Mouse (Mus musculus) gonadal fat pad, adult 2 months (tissue): ENCODE results near the gene Bms1. TPM values are rescaled to one million over a fixed set of nuclear protein-coding genes. Genes with fewer than 3 reads are reported as not detected.

ENCODE experiments used
- DNase-seq: peaks from one replicate; pipeline ENCODE4 v3.0.0-alpha.2; 2012; ENCODE audit warnings: low read depth
- polyA plus RNA-seq: library from polyadenylated mRNA; depleted of rRNA; stranded (reverse); fragments of >200 nt; gene quantifications from 2 replicates; pipeline ENCODE4 v1.2.3, GENCODE M21; 2012; rRNA removed

Gene Bms1
- polyA plus RNA-seq, 1 experiment = 4.3 TPM

DNA sequence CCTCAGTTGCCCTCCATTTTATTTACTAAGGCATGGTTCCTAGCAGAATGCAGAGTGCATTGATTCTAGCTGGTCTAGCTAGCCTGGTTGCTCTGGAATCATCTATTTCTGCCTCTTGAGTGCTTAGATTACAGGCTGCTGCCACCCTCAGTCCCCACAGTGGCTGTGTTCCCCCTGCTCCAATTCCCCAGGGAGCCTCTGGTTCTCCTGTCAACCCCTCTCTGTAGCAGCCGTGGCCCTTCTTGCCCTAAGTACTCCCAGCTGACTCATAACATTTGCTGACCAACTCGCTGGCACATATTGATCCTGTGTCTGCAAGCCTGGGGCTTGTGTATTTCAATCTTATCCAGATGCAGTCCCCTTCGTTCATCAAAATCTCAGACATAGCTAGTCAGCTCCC is 53.1 kb downstream of the Bms1 start:
- DNase-seq = no peak

DNA sequence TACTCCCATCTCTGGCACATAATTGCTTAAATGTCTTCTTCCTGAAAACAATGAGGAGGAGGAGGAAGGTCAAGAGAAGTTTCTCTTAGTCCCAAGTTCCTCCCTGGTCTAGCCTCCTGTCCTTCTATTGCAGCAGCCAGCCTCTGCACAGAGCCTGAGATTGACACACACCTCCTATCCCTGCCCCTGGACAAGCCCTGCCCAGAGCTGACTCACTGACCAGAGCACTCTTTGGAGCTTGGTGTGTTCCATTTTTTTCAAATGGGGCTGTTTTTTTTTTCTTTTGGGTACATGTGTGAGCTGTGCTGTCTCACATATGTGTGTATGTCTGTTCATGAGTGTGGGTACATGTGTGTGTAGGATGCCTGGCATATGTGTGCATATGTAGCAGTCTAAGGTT is 53.5 kb downstream of the Bms1 start:
- DNase-seq = no peak

DNA sequence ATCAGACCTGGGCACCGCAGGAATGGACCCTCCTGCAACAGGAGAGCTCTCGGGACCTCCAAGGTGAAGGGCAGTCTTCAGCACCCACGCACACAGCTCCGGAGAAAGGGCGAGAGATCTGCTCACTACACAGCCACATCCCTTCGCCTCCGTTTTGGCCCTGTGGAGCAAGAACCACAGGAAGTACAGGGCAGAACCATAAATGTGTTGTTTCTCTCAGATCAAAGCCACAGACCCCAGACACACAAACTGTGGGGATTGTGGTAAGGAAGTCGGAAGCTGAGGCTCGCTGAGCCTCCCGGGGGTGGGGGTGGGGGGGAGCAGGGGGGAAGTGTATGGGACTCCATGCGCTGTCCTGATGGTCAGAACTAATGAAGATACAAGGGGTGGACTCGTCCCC is 68.9 kb downstream of the Bms1 start:
- no peak for DNase-seq

DNA sequence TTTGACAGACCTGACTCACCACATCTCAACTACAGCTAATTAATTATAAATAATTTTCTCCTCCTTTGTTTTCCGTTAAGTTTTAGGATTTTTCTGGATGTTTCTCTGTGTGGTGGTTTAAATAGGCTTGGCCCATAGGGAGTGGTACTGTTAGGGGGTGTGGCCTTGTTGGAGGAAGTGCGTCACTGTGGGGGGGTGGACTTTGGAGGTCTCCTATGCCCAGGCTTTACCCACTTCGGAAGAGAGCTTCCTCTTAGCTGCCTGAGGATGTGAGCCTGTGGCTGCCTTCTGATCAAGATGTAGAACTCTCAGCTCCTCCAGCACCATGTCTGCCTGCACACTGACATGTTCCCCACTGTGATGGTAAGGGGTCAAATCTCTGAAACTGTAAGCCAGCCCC is 71.1 kb downstream of the Bms1 start:
- DNase-seq = no peak

DNA sequence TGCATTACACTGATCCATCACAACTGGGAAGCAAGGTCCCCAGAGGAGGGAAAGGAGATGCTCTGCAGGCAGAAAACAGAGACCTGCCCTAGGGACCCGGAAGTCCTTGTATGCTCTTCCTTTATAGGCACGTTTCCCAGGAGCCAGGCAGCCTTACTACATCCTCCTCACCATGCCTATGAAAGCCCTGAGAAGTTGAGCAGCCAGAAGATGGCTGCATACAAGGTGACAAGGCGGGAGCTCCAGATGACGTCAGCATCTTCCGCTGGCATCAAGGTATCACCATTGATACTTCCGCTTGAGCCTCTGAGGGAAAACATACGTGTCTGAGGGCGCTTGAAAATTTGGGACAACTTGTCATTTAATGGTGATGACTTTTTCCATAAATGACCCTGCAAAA is 72.0 kb downstream of the Bms1 start:
- DNase-seq = no peak

DNA sequence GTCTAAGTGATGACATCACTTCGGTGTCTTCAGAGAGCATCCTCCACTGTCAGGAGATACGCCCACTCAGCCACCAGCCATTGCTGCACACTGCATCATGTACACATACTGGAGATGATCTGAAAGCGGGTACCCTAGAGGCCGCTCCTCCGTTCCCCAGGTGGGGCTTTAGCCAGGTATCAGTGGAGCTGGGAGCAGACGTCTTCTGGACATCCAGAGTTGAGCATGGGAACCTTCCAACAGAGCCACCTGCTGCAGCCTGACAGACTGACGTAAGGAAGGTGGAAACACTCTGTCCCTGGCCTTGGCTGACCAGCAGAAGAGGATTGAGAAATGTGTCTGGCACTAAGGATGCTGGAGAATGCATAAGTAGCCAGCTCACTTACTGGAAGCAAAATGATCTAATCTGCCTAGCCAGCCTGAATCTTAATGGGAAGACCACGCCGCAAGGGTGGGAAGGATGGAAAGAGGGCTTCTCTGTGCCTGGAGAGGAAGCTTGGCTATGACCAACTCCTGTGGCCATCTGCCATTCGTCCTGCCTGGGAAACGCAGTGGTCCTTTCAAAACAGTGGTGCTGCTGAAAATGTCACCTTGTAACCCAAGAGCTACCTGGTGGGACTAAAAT is 77.3 kb downstream of the Bms1 start:
- DNase-seq = no peak

DNA sequence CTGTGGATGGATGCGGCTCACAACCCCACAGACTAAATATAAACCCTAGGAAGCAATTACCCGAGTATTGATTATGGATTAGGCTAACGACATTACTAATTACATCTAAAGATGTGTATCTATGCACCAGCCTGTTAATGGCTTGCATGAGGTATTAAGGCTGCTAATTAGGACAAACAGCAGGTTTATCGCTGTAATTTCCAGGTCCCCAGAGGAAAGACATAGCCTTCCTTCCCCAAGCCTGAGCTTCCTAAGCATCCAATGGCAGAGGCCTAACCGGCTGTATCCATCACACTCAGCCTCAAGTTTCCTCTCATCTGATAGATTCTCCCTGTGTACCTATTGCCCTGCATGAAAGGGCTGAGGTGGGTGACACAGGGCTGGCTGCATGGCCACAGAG is 81.6 kb downstream of the Bms1 start:
- DNase-seq = no peak

DNA sequence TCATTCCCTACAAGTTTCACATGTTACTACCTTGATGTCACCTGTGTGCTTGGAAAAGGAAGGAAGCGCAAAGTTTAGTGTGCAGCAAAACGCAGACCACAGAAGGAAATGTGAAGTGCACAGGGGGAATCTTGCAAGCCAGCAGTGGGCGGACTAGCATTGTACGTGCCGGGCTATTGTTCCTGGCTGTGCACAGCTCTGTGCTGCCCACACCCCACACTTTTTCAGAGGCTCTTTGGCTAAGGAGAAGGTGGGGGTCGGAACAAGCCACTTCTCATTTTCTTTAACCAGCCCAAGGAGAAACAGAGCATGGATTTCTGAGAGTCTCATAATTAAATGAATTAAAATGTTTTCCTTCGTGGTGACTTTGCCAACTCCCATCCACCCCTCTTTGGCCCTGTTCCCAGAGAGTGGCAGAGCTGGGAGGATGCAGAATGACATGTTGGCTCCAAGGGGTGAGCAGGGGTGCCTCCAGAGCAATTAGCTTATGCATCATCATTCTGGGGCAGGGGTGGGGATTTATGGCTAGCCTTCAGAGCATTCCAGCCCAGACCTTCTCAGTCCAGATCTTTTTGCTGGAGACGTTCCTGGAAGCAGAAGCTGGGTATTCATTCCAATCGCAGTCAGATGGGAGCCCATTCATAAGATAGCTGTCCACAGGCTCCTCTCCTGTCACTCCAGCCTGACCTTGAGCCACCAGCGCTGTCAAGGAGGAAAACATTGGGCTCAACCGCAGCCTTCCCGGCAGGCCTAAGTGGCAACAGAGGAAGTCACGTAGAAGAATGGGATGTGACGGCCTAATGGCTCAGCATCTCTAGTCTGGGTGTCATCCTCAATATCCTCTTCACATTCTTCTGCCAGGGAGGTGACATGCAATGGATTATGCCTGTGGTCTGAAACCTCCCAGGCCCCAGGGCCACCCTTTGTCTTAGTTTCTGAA is 82.5 kb downstream of the Bms1 start:
- no peak for DNase-seq

DNA sequence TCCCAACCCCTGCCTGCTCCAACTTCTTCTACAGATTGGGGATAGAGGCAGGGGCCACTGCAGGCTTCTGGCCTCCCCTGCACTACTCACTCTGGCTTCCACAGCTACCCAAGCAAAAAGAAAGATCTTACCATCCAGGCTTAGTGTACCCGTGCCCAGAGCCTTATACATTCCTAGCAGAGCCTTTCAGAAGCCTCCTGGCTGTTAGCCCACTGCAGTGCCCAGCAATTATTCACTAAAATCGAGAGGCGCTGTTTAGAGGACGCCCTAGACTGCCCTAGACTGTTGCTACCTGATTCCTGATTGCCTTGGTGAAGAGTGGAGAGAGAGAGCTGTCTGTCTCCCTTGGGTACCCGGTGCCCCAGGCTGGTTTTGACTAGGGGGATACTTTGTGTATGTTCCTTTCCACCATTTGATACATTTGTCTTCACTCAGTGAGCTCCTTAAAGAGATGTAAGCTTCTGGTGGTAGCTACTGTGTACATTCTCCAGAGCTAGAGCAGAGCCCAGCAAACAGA is 83.3 kb downstream of the Bms1 start:
- DNase-seq = no peak

DNA sequence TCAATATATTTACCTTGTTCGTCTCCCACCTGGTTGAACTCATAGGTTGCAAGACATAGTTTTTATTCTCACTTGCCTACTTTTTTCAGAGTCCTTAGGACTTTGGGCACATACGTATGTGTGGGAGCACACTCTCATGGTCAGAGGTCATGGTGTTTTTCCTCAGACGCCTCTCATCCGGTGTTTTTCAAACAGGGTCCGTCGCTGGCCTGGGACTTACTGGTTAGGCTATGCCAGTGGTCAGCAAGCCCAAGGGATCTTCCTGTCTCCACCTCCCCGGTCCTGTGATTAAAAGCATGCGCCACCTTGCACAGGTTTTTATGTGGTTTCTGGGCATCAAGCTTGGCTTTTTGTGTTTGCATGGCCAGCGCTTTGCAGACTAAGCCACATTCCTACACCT is 85.4 kb downstream of the Bms1 start:
- no peak for DNase-seq

Other genes starting within 250 kb of the Bms1 start
- gene Ret, start 221.8 kb downstream of the Bms1 start, polyA plus RNA-seq = 14.9 and 15.6 TPM in 2 replicates
- 1.0 and 1.1 TPM in 2 replicates for gene Zfp248, start 36.1 kb upstream of the Bms1 start, polyA plus RNA-seq
- gene Zfp9, start 59.8 kb upstream of the Bms1 start, polyA plus RNA-seq = 3.2 and 3.3 TPM in 2 replicates
- 0.90 and 1.2 TPM in 2 replicates for gene Ankrd26, start 142.8 kb upstream of the Bms1 start, polyA plus RNA-seq